Mouse (Mus musculus) left cerebral cortex, adult 2 months (tissue): ENCODE measurements around the gene Elmod3. TPM values are rescaled to one million over a fixed set of nuclear protein-coding genes. Genes with fewer than 3 reads are reported as not detected.
"Not testable (repeated sequence)": the region's sequence is repeated elsewhere in the genome, so short reads cannot be mapped to it uniquely, and the experiment has no call there.

Source experiments
- DNase-seq, 2 experiments: peaks; one replicate each; pipeline ENCODE4 v3.0.0; 2021 to 2022; ENCODE audit warnings: low spot score in 2 of 2, mixed read lengths in 1 of 2; ENCODE audit errors: extremely low spot score in 1 of 2
- H3K27ac ChIP-seq: fragments of 200-600 bp; 2 replicates; pipeline ENCODE4 v1.8.1; 2022
- H3K4me3 ChIP-seq: fragments of 200-600 bp; 2 replicates; pipeline ENCODE4 v1.8.1; 2022
- CTCF ChIP-seq: fragments of 200-600 bp; IDR thresholded peaks from 2 replicates; pipeline ENCODE4 v1.8.1; 2022; ENCODE audit warnings: antibody characterized with exemption, mild to moderate bottlenecking, moderate library complexity
- intact Hi-C: fragments of 180-260 bp; cut with DNase I; formaldehyde crosslinking; loops from one replicate; pipeline ENCODE4 v1.15.1; 2025
- total RNA-seq, 2 experiments: library from RNA; stranded (reverse); gene quantifications; 2 replicates each; pipeline ENCODE4 v1.2.3; 2021

Gene Elmod3
- total RNA-seq, 2 experiments from 2014 or later, result 19.1 to 21.3 TPM

DNA sequence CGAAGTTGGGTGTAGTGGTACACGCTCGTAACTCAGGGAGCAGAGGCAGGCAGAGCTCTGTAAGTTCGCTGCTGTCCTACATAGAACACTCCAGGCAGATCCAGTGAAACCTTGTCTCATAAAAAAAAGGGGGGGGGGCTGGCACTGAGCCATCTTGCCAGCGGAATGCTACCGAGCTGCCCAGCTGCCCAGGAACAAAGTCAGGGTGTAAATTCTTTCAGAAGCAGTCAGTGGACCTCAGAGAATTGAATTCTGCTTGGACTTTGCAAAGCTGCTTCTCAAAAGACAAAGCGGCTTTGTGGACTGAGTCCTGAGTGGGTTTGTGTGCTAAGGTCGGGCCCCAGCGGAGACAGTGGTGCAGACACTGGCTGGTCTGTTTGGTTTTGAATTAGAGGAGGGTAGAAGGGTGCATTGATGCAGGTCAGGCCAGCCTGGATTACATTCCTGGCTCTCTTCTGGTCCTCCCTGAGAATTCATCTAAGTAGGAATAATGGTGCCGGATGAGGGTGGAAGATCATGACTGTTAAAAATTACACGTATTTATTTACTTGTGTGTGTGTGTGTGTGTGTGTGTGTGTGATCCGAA lies 54.9 kb downstream of the Elmod3 start:
- intact Hi-C loops, result no loop called here
- no peak for TF ChIP-seq CTCF
- no peak overlapping the region for H3K4me3 ChIP-seq
- H3K27ac ChIP-seq, result no peak overlapping the region
- no peak for DNase-seq

GRCm38 (mm10) chr6:72538562-72539031 lies 59.6 kb downstream of the Elmod3 start:
- Histone ChIP-seq H3K4me3 (peak overlapping the region; percentile 67), H3K27ac (peak overlapping the region; percentile 93)
- intact Hi-C loops, result loop anchor here (5.0 kb wide), 1 partner anchor 181 kb away; the partner anchor contains the start of gene Tmem150a
- DNase-seq, result peak; percentile 81 to 88
- peak; percentile 16 for TF ChIP-seq CTCF

- no peak for DNase-seq
- no peak for TF ChIP-seq CTCF
- intact Hi-C loops, result loop anchor here (5.0 kb wide), 1 partner anchor 181 kb away; the partner anchor contains the start of gene Tmem150a
- Histone ChIP-seq H3K4me3 (peak overlapping the region; percentile 67), H3K27ac (peak overlapping the region; percentile 93)
Measured at GRCm38 (mm10) chr6:72537998-72538500, 60.2 kb downstream of the Elmod3 start.

DNA sequence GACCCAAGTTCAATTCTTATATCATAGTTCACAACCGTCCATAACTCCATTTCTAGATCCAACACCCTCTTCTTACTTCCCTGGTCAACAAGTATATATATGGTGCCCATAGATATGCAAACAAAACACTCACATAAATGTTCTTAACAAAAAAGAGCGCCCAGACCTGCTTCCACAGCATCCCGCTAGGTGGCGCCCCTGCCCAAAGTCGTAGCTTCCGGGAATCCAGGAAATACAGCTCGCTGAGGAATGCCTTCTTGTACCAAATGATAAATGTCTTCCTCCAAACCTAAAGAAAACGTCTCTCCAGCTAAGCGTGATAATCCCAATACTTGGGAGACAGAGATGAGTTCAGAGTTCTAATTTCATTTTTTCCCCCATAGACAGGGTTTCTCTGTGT lies 63.0 kb downstream of the Elmod3 start:
- Histone ChIP-seq H3K27ac (0 out of 2 replicates have a peak overlapping the region, but pooled peaks have one; percentile 4), H3K4me3 (no peak overlapping the region)
- TF ChIP-seq CTCF, result peak; percentile 95
- DNase-seq, result peak; percentile 76 to 81
- intact Hi-C loops, result loop anchor here (1.0 to 5.0 kb wide), 2 partner anchors 31 to 178 kb away; partner anchors contain the start of gene Tmem150a

GRCm38 (mm10) chr6:72534035-72534809 lies 64.0 kb downstream of the Elmod3 start:
- Histone ChIP-seq H3K4me3 (no peak overlapping the region), H3K27ac (no peak overlapping the region)
- intact Hi-C loops, result loop anchor here (1.0 kb wide), 2 partner anchors 95 to 106 kb away; partner anchors contain the start of gene Mat2a
- no peak; the same call in none of the 2 replicates for TF ChIP-seq CTCF
- peak; percentile 51 to 60 for DNase-seq

DNA sequence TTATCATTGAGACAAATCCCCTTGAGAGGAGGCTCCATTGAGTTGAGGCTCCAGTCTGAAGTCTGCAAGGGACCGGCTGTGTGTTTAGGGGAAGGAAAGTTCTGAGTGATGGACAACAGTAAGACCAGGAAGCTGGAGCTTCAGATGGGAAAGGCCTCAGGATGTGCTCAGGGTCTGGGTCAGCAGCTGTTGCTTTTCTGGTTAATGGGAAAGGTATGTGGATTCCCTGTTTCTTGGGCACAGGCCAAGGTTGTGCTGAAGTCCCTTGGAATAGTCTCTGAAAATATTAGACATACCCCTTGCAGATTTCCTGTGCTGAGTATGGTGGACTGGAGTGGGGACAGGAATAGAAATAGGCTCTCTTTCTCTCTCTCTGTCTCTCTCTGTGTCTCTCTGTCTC lies 64.7 kb downstream of the Elmod3 start:
- H3K27ac ChIP-seq, intact Hi-C loops, DNase-seq, H3K4me3 ChIP-seq: not testable (repeated sequence)

GRCm38 (mm10) chr6:72532580-72532979 lies 65.6 kb downstream of the Elmod3 start:
- TF ChIP-seq CTCF, result no peak
- Histone ChIP-seq H3K4me3 (no peak overlapping the region), H3K27ac (no peak overlapping the region)
- DNase-seq, result no peak
- intact Hi-C loops, result no loop called here

GRCm38 (mm10) chr6:72528410-72529151 lies 69.6 kb downstream of the Elmod3 start:
- DNase-seq, result no peak
- Histone ChIP-seq H3K4me3 (no peak overlapping the region), H3K27ac (no peak overlapping the region)
- intact Hi-C loops, result no loop called here
- TF ChIP-seq CTCF, result no peak

GRCm38 (mm10) chr6:72527070-72527469 lies 71.1 kb downstream of the Elmod3 start:
- intact Hi-C loops, result no loop called here
- Histone ChIP-seq H3K27ac (no peak overlapping the region), H3K4me3 (no peak overlapping the region)
- TF ChIP-seq CTCF, result no peak
- no peak for DNase-seq

GRCm38 (mm10) chr6:72524160-72524559 lies 74.1 kb downstream of the Elmod3 start:
- Histone ChIP-seq H3K4me3 (no peak overlapping the region), H3K27ac (no peak overlapping the region)
- DNase-seq, result no peak
- intact Hi-C loops, result no loop called here
- no peak for TF ChIP-seq CTCF

- H3K27ac ChIP-seq, result no peak overlapping the region
- no peak overlapping the region for H3K4me3 ChIP-seq
- intact Hi-C loops, result no loop called here
- no peak for TF ChIP-seq CTCF
- no peak for DNase-seq
Measured at GRCm38 (mm10) chr6:72523222-72523621, 75.0 kb downstream of the Elmod3 start.
